Mouse (Mus musculus): ENCODE measurements around the gene Epas1. TPM values are rescaled to one million over a fixed set of nuclear protein-coding genes. Genes with fewer than 3 reads are reported as not detected.

The Epas1 gene
- polyA plus RNA-seq, 1 experiment, result 7.0 TPM

DNA sequence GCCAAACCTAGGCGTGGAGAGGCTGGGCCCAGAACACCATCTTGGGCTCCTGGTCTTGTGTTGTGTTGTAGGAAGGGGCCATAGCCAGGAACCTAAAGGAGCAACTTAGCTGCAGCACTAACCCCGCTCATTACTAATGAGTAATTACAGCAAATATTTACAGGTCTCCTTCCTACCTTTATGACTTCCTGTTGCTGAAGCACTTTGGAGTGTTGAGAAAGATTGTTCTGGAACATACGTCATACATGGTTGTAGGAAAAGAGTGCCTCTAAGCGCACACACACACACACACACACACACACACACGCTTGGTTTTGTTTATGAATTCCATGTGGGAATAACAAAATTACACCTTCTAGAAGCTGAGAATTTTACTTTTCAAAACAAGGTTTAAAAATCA lies 8.4 kb downstream of the Epas1 start:
- TF ChIP-seq POLR2A (IDR thresholded peaks at IDR 0.05; ENCODE audit: insufficient read depth, low read length) (no peak), EP300 (IDR thresholded peaks at IDR 0.05; ENCODE audit: insufficient read depth, low read depth, low read length) (no peak), CTCF (IDR thresholded peaks at IDR 0.05; ENCODE audit: low read depth, low read length) (no peak)
- Histone ChIP-seq H3K4me1 (ENCODE audit: control insufficient read depth, insufficient read depth, low read length) (no peaks in the 10 kb centered on the region), H3K4me3 (ENCODE audit: low read depth, low read length) (no peak overlapping the region), H3K27ac (ENCODE audit: insufficient read depth, low read length) (no peak overlapping the region), H3K9ac (ENCODE audit: low read depth, poor library complexity, severe bottlenecking) (no peak overlapping the region), H3K27me3 (ENCODE audit: control insufficient read depth, insufficient read depth, low read length, poor library complexity, severe bottlenecking) (no peaks in the 10 kb centered on the region), H3K9me3 (replicated peaks; ENCODE audit: control insufficient read depth, insufficient read depth, low read length, poor library complexity, severe bottlenecking) (peaks cover 6% of the 10 kb centered on the region; the same call in 1 of the 2 replicates), H3K36me3 (ENCODE audit: control insufficient read depth, insufficient read depth, low read length, poor library complexity, severe bottlenecking) (no peaks in the 10 kb centered on the region)

- Histone ChIP-seq H3K9me3 (replicated peaks; ENCODE audit: control insufficient read depth, insufficient read depth, low read length, poor library complexity, severe bottlenecking) (peaks cover 6% of the 10 kb centered on the region; the same call in 1 of the 2 replicates), H3K9ac (ENCODE audit: low read depth, poor library complexity, severe bottlenecking) (no peak overlapping the region), H3K4me1 (ENCODE audit: control insufficient read depth, insufficient read depth, low read length) (no peaks in the 10 kb centered on the region), H3K4me3 (ENCODE audit: low read depth, low read length) (no peak overlapping the region), H3K36me3 (ENCODE audit: control insufficient read depth, insufficient read depth, low read length, poor library complexity, severe bottlenecking) (no peaks in the 10 kb centered on the region), H3K27me3 (ENCODE audit: control insufficient read depth, insufficient read depth, low read length, poor library complexity, severe bottlenecking) (no peaks in the 10 kb centered on the region), H3K27ac (ENCODE audit: insufficient read depth, low read length) (no peak overlapping the region)
- no peak for TF ChIP-seq CTCF (IDR thresholded peaks at IDR 0.05; ENCODE audit: low read depth, low read length)
- TF ChIP-seq EP300 (IDR thresholded peaks at IDR 0.05; ENCODE audit: insufficient read depth, low read depth, low read length), result no peak
- no peak for TF ChIP-seq POLR2A (IDR thresholded peaks at IDR 0.05; ENCODE audit: insufficient read depth, low read length)
These were observed 9.2 kb downstream of the Epas1 start for GRCm38 (mm10) chr17:86762479-86763242.

DNA sequence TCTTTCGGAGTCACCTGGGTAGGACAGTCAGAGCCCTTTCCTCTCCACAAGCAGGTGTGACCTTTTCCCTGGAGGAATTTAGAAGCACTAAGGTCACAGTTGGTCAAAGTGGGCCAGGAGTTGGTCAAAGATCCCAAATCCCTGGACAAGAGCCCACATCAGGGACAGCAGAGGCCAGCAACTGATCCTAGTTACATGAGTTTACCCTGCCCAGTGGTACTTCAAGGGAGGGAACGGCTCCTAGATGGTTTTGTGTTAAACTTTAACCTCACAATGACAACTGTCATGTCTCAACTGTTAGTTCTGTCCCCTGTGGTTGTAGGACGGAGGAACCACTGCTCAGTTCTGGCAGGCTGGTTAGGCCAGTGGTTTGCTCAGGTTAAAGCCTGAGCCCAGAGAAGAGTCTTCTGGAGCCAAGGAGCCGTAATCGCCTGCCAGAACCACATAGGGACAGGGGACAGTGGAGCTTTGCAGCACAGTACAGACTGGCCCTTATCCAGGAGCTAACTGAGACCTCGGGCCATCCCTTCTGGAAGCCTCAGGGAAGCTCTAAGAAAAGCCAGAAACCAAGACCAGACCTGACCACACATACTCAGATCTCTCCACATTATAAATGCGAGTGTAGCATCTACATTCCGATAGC lies 12.4 kb downstream of the Epas1 start:
- no peak overlapping the region for H3K4me3 ChIP-seq (ENCODE audit: low read depth, low read length)
- H3K27ac ChIP-seq (ENCODE audit: insufficient read depth, low read length), result no peak overlapping the region
- no peaks in the 10 kb centered on the region for H3K36me3 ChIP-seq (ENCODE audit: control insufficient read depth, insufficient read depth, low read length, poor library complexity, severe bottlenecking)
- peaks cover 2% of the 10 kb centered on the region for H3K4me1 ChIP-seq (ENCODE audit: control insufficient read depth, insufficient read depth, low read length)
- no peaks in the 10 kb centered on the region for H3K27me3 ChIP-seq (ENCODE audit: control insufficient read depth, insufficient read depth, low read length, poor library complexity, severe bottlenecking)
- no peak overlapping the region for H3K9ac ChIP-seq (ENCODE audit: low read depth, poor library complexity, severe bottlenecking)
- peaks cover 6% of the 10 kb centered on the region; the same call in 1 of the 2 replicates for H3K9me3 ChIP-seq (replicated peaks; ENCODE audit: control insufficient read depth, insufficient read depth, low read length, poor library complexity, severe bottlenecking)
- TF ChIP-seq CTCF (IDR thresholded peaks at IDR 0.05; ENCODE audit: low read depth, low read length), result no peak
- no peak for TF ChIP-seq POLR2A (IDR thresholded peaks at IDR 0.05; ENCODE audit: insufficient read depth, low read length)
- TF ChIP-seq EP300 (IDR thresholded peaks at IDR 0.05; ENCODE audit: insufficient read depth, low read depth, low read length), result no peak

GRCm38 (mm10) chr17:86766412-86766811 lies 12.9 kb downstream of the Epas1 start:
- H3K4me1 ChIP-seq (ENCODE audit: control insufficient read depth, insufficient read depth, low read length), result peaks cover 2% of the 10 kb centered on the region
- no peak overlapping the region for H3K9ac ChIP-seq (ENCODE audit: low read depth, poor library complexity, severe bottlenecking)
- no peaks in the 10 kb centered on the region for H3K36me3 ChIP-seq (ENCODE audit: control insufficient read depth, insufficient read depth, low read length, poor library complexity, severe bottlenecking)
- H3K27me3 ChIP-seq (ENCODE audit: control insufficient read depth, insufficient read depth, low read length, poor library complexity, severe bottlenecking), result no peaks in the 10 kb centered on the region
- TF ChIP-seq CTCF (IDR thresholded peaks at IDR 0.05; ENCODE audit: low read depth, low read length), result no peak
- no peak for TF ChIP-seq EP300 (IDR thresholded peaks at IDR 0.05; ENCODE audit: insufficient read depth, low read depth, low read length)
- TF ChIP-seq POLR2A (IDR thresholded peaks at IDR 0.05; ENCODE audit: insufficient read depth, low read length), result no peak
- no peak overlapping the region for H3K4me3 ChIP-seq (ENCODE audit: low read depth, low read length)
- no peak overlapping the region for H3K27ac ChIP-seq (ENCODE audit: insufficient read depth, low read length)
- peaks cover 6% of the 10 kb centered on the region; the same call in 1 of the 2 replicates for H3K9me3 ChIP-seq (replicated peaks; ENCODE audit: control insufficient read depth, insufficient read depth, low read length, poor library complexity, severe bottlenecking)

DNA sequence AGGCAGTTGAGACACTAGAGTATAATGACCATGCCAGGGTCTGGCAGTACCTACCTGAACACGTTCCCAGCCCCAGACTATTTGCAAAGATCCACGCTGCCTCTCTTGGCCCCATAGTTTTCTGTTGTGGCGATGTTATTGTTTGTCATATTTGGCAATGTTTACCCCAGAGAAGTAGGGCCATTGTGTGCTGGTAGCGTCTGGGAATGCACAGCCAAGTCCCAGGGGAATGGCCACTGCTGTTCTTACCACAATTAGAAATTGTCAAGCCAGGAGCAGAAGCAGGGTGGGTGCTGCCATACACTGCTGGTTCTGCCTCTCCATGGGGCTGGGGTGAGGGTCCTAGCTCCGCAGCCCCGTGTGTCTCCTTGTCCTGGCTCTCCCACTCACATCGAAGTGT lies 15.1 kb downstream of the Epas1 start:
- Histone ChIP-seq H3K27me3 (ENCODE audit: control insufficient read depth, insufficient read depth, low read length, poor library complexity, severe bottlenecking) (no peaks in the 10 kb centered on the region), H3K36me3 (ENCODE audit: control insufficient read depth, insufficient read depth, low read length, poor library complexity, severe bottlenecking) (no peaks in the 10 kb centered on the region), H3K4me1 (ENCODE audit: control insufficient read depth, insufficient read depth, low read length) (peaks cover 2% of the 10 kb centered on the region), H3K4me3 (ENCODE audit: low read depth, low read length) (no peak overlapping the region), H3K9me3 (replicated peaks; ENCODE audit: control insufficient read depth, insufficient read depth, low read length, poor library complexity, severe bottlenecking) (peaks cover 6% of the 10 kb centered on the region; the same call in 1 of the 2 replicates), H3K27ac (ENCODE audit: insufficient read depth, low read length) (no peak overlapping the region), H3K9ac (ENCODE audit: low read depth, poor library complexity, severe bottlenecking) (no peak overlapping the region)
- TF ChIP-seq POLR2A (IDR thresholded peaks at IDR 0.05; ENCODE audit: insufficient read depth, low read length), result no peak
- no peak for TF ChIP-seq EP300 (IDR thresholded peaks at IDR 0.05; ENCODE audit: insufficient read depth, low read depth, low read length)
- no peak for TF ChIP-seq CTCF (IDR thresholded peaks at IDR 0.05; ENCODE audit: low read depth, low read length)

Measured in ES-Bruce4 (cell line).